Mouse (Mus musculus) MEL (cell line): Measurements from ENCODE around the gene Gm20696. TPM values are rescaled to one million over a fixed set of nuclear protein-coding genes. Genes with fewer than 3 reads are reported as not detected.

Experiments
- DNase-seq: peaks from one replicate; pipeline ENCODE4 v3.0.0; 2011; ENCODE audit warnings: low read depth, low spot score
- H3K27ac ChIP-seq: 2 replicates; pipeline ENCODE4 v1.5.1; 2012; ENCODE audit warnings: low read depth, mild to moderate bottlenecking, control low read depth, low read length, moderate library complexity; ENCODE audit not compliant: control insufficient read depth
- H3K27me3 ChIP-seq, 2 experiments: fragments of 150-350 bp in 1 of 2; sonication (generic) in 1 of 2; 2 replicates each; pipeline ENCODE4 v1.6.1; 2012; ENCODE audit warnings: low read length in 2 of 2, mild to moderate bottlenecking in 2 of 2, improper control_type of control experiment in 1 of 2, moderate library complexity in 1 of 2; ENCODE audit not compliant: insufficient read depth in 2 of 2, control insufficient read depth in 1 of 2
- H3K36me3 ChIP-seq, 2 experiments: 2 replicates each; pipeline ENCODE4 v1.6.1; 2012 to 2014; ENCODE audit warnings: low read length in 2 of 2, improper control_type of control experiment in 1 of 2, inconsistent platforms in 1 of 2, mild to moderate bottlenecking in 1 of 2; ENCODE audit not compliant: insufficient read depth in 2 of 2, control insufficient read depth in 1 of 2
- H3K4me1 ChIP-seq, 2 experiments: fragments of 150-350 bp in 1 of 2; sonication (generic) in 1 of 2; 2 replicates each; pipeline ENCODE4 v1.6.1; 2012; ENCODE audit warnings: low read length in 2 of 2, improper control_type of control experiment in 1 of 2, mild to moderate bottlenecking in 1 of 2; ENCODE audit not compliant: insufficient read depth in 2 of 2, control insufficient read depth in 1 of 2
- H3K4me3 ChIP-seq, 2 experiments: fragments of 150-350 bp in 1 of 2; sonication (generic) in 1 of 2; 2 replicates each; pipeline ENCODE4 v1.5.1; 2012; ENCODE audit warnings: low read depth in 2 of 2, low read length in 2 of 2, mild to moderate bottlenecking in 2 of 2, moderate library complexity in 2 of 2, control low read depth in 1 of 2, improper control_type of control experiment in 1 of 2; ENCODE audit not compliant: control insufficient read depth in 1 of 2, insufficient read depth in 1 of 2
- H3K79me2 ChIP-seq: 2 replicates; pipeline ENCODE4 v1.6.1; 2012; ENCODE audit warnings: mild to moderate bottlenecking, low read length, moderate library complexity; ENCODE audit not compliant: control insufficient read depth, poor library complexity, insufficient read depth
- H3K9ac ChIP-seq: 2 replicates; pipeline ENCODE4 v1.6.1; 2012; ENCODE audit warnings: low read depth, mild to moderate bottlenecking, control low read depth, low read length, moderate library complexity; ENCODE audit not compliant: control insufficient read depth, poor library complexity, severe bottlenecking
- H3K9me3 ChIP-seq: fragments of 150-350 bp; sonication (generic); replicated peaks from 2 replicates; pipeline ENCODE4 v1.6.1; 2012; ENCODE audit warnings: mild to moderate bottlenecking, low read length, improper control_type of control experiment, moderate library complexity; ENCODE audit not compliant: insufficient read depth
- CHD1 ChIP-seq: IDR thresholded peaks from 2 replicates; pipeline ENCODE4 v1.6.1; 2012; ENCODE audit warnings: low read depth, mild to moderate bottlenecking, inconsistent platforms, low read length, improper control_type of control experiment
- CHD2 ChIP-seq: IDR thresholded peaks from 2 replicates; pipeline ENCODE4 v1.6.1; 2011; ENCODE audit warnings: low read length, improper control_type of control experiment
- ELF1 ChIP-seq: IDR thresholded peaks from 2 replicates; pipeline ENCODE4 v1.6.1; 2014; ENCODE audit warnings: low read depth, mild to moderate bottlenecking, inconsistent platforms, low read length, improper control_type of control experiment, moderate library complexity
- EP300 ChIP-seq, 2 experiments: IDR thresholded peaks; 2 replicates each; pipeline ENCODE4 v1.6.1; 2011; ENCODE audit warnings: improper control_type of control experiment in 2 of 2, low read length in 2 of 2, low read depth in 1 of 2, mild to moderate bottlenecking in 1 of 2
- ETS1 ChIP-seq: IDR thresholded peaks from 2 replicates; pipeline ENCODE4 v1.6.1; 2012; ENCODE audit warnings: low read depth, mild to moderate bottlenecking, inconsistent platforms, low read length, improper control_type of control experiment, moderate library complexity
- JUND ChIP-seq: IDR thresholded peaks from 2 replicates; pipeline ENCODE4 v1.6.1; 2011; ENCODE audit warnings: low read depth, mild to moderate bottlenecking, improper control_type of control experiment, low read length
- MAFK ChIP-seq: IDR thresholded peaks from 2 replicates; pipeline ENCODE4 v1.6.1; 2011; ENCODE audit warnings: low read depth, mild to moderate bottlenecking, low read length, improper control_type of control experiment, borderline replicate concordance
- MAX ChIP-seq: IDR thresholded peaks from 2 replicates; pipeline ENCODE4 v1.6.1; 2011; ENCODE audit warnings: low read length, improper control_type of control experiment
- MEF2A ChIP-seq: IDR thresholded peaks from 2 replicates; pipeline ENCODE4 v1.6.1; 2014; ENCODE audit warnings: low read depth, mild to moderate bottlenecking, inconsistent platforms, low read length, improper control_type of control experiment; ENCODE audit not compliant: poor library complexity, insufficient replicate concordance, severe bottlenecking; ENCODE audit errors: extremely low read depth
- MYC ChIP-seq: IDR thresholded peaks from 2 replicates; pipeline ENCODE4 v1.6.1; 2011; ENCODE audit warnings: low read depth, mild to moderate bottlenecking, low read length, improper control_type of control experiment, moderate library complexity
- POLR2A ChIP-seq, 2 experiments: IDR thresholded peaks; 2 replicates each; pipeline ENCODE4 v1.6.1; 2011 to 2012; ENCODE audit warnings: low read length in 2 of 2, mild to moderate bottlenecking in 2 of 2, control low read depth in 1 of 2, improper control_type of control experiment in 1 of 2, low read depth in 1 of 2, moderate library complexity in 1 of 2; ENCODE audit not compliant: control insufficient read depth in 1 of 2, insufficient read depth in 1 of 2, poor library complexity in 1 of 2
- POLR2AphosphoS5 ChIP-seq: IDR thresholded peaks from 2 replicates; pipeline ENCODE4 v1.6.1; 2012; ENCODE audit warnings: low read depth, borderline replicate concordance, mild to moderate bottlenecking, inconsistent platforms, low read length, moderate library complexity, mixed read lengths
- RAD21 ChIP-seq: IDR thresholded peaks from 2 replicates; pipeline ENCODE4 v1.6.1; 2011; ENCODE audit warnings: mild to moderate bottlenecking, low read depth, low read length, improper control_type of control experiment
- SIN3A ChIP-seq: IDR thresholded peaks from 2 replicates; pipeline ENCODE4 v1.6.1; 2012; ENCODE audit warnings: low read length, improper control_type of control experiment, inconsistent platforms
- SMC3 ChIP-seq: IDR thresholded peaks from 2 replicates; pipeline ENCODE4 v1.6.1; 2011; ENCODE audit warnings: low read depth, low read length, improper control_type of control experiment
- TAL1 ChIP-seq: IDR thresholded peaks from 2 replicates; pipeline ENCODE4 v1.6.1; 2012; ENCODE audit warnings: mild to moderate bottlenecking, inconsistent platforms, low read length, moderate library complexity, mixed read lengths
- TBP ChIP-seq: IDR thresholded peaks from 2 replicates; pipeline ENCODE4 v1.8.0; 2011; ENCODE audit warnings: low read depth, low read length, improper control_type of control experiment
- TCF12 ChIP-seq: IDR thresholded peaks from 2 replicates; pipeline ENCODE4 v1.6.1; 2014; ENCODE audit warnings: low read depth, mild to moderate bottlenecking, inconsistent platforms, low read length, improper control_type of control experiment, moderate library complexity
- USF1 ChIP-seq: IDR thresholded peaks from 2 replicates; pipeline ENCODE4 v1.6.1; 2014; ENCODE audit warnings: low read depth, mild to moderate bottlenecking, inconsistent platforms, low read length, improper control_type of control experiment, moderate library complexity
- ZC3H11A ChIP-seq: IDR thresholded peaks from 2 replicates; pipeline ENCODE4 v1.6.1; 2012; ENCODE audit warnings: low read depth, mild to moderate bottlenecking, inconsistent platforms, low read length, improper control_type of control experiment
- polyA plus RNA-seq, 2 experiments: library from polyadenylated mRNA; stranded (reverse) in 1 of 2; unstranded in 1 of 2; fragments of >175 nt in 1 of 2; fragments of >200 nt in 1 of 2; gene quantifications; 2 replicates each; pipeline versions ENCODE4 v1.2.1 to v1.2.4; 2012; ENCODE audit warnings: low replicate concordance in 2 of 2, low read depth in 1 of 2; ENCODE audit not compliant: insufficient read length in 2 of 2, insufficient read depth in 1 of 2, missing spikeins in 1 of 2
- total RNA-seq: library from RNA; depleted of rRNA; stranded (reverse); fragments of 300-350 nt; gene quantifications from 2 replicates; pipeline ENCODE4 v1.2.3, GENCODE M21; 2012

Gm20696 gene
- total and polyA plus RNA-seq, 3 experiments = 0.07 to 0.39 TPM; not detected in 1

DNA sequence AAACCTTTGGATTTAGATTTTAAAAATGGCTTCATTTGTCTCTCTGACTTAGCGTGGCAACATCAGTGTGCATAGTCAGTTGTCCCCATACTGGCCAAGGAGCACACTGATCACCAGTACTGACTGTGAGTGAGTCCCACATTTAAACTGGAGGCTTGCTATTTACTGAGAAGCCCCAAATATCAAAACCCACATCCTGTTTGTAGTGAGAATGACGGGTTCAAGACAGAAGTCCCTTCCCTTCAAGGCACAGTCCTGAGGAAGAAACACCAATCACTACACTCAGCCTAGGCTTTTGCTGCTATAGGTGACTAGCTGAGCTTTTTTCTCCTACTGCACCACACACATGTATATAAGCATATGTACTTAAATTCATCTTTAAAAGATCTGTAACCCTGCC is 408.9 kb downstream of the Gm20696 start:
- H3K9me3 ChIP-seq = no peaks in the 10 kb centered on the region
- H3K27me3 ChIP-seq = no peaks in the 10 kb centered on the region
- H3K4me1 ChIP-seq = no peaks in the 10 kb centered on the region
- H3K79me2 ChIP-seq = no peaks in the 10 kb centered on the region
- no peak for DNase-seq
- H3K36me3 ChIP-seq = no peaks in the 10 kb centered on the region
- H3K27ac ChIP-seq = no peak overlapping the region
- no peak overlapping the region for H3K4me3 ChIP-seq
- TF ChIP-seq TBP (no peak), TAL1 (no peak), SIN3A (no peak)
- H3K9ac ChIP-seq = no peak overlapping the region

- H3K9me3 ChIP-seq = no peaks in the 10 kb centered on the region
- no peaks in the 10 kb centered on the region for H3K27me3 ChIP-seq
- no peak for DNase-seq
- no peak overlapping the region for H3K9ac ChIP-seq
- H3K36me3 ChIP-seq = no peaks in the 10 kb centered on the region
- no peaks in the 10 kb centered on the region for H3K79me2 ChIP-seq
- no peaks in the 10 kb centered on the region for H3K4me1 ChIP-seq
- H3K27ac ChIP-seq = no peak overlapping the region
- no peak overlapping the region for H3K4me3 ChIP-seq
- no peak for TF ChIP-seq CHD2
- no peak for TF ChIP-seq ETS1
- TF ChIP-seq TBP = no peak
- TF ChIP-seq JUND = no peak
- TF ChIP-seq POLR2AphosphoS5 = no peak
- TF ChIP-seq ZC3H11A = no peak
- TF ChIP-seq MAFK = no peak
- TF ChIP-seq MYC = no peak
- TF ChIP-seq SMC3 = no peak
- no peak for TF ChIP-seq CHD1
- TF ChIP-seq RAD21 = no peak
- TF ChIP-seq USF1 = no peak
- TF ChIP-seq MEF2A = no peak
- TF ChIP-seq POLR2A (IDR thresholded peaks at IDR 0.05; ENCODE audit: control insufficient read depth in 1 of 2, insufficient read depth in 1 of 2, low read depth in 1 of 2, low read length in 2 of 2, poor library complexity in 1 of 2) = no peak
- no peak for TF ChIP-seq MAX
These were observed 413.3 kb downstream of the Gm20696 start for GRCm38 (mm10) chr6:99253331-99253730.

- Histone ChIP-seq H3K79me2 (no peaks in the 10 kb centered on the region), H3K4me3 (no peak overlapping the region), H3K9ac (no peak overlapping the region), H3K27me3 (no peaks in the 10 kb centered on the region), H3K27ac (no peak overlapping the region), H3K36me3 (no peaks in the 10 kb centered on the region), H3K4me1 (no peaks in the 10 kb centered on the region), H3K9me3 (no peaks in the 10 kb centered on the region)
- no peak for DNase-seq
- TF ChIP-seq EP300 (IDR thresholded peaks at IDR 0.05; ENCODE audit: low read depth in 1 of 2, low read length in 2 of 2) = no peak
- no peak for TF ChIP-seq SIN3A
- no peak for TF ChIP-seq CHD1
- TF ChIP-seq ELF1 = no peak
- no peak for TF ChIP-seq ETS1
- no peak for TF ChIP-seq SMC3
- no peak for TF ChIP-seq TCF12
- TF ChIP-seq, all 39 proteins: peak for 0
These were observed 413.8 kb downstream of the Gm20696 start for GRCm38 (mm10) chr6:99252816-99253215.
